In the genomic region with DNA sequence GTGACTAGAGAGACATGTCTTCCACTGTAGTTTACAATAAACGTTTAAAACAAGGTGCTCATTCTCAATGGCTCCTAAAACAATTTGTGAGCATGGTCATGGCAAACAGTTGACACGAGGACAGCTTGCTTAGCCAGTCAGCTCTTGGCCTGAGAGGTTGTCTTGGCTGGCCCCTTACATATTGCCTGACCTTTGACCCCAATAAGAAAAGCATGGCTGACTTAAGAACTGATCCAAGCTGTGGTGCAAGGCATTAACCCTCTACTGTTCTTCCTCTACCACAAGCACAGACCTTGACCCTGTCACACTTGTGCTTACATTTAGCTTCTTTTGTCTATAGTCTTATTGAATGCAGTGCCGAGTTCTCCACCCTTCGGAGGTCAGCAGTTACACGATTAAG, we compare ENCODE assay signal across 7 mouse cellular contexts. TPM values are rescaled to one million over a fixed set of nuclear protein-coding genes. Genes with fewer than 3 reads are reported as not detected.
DNase-seq lines count a peak whose midpoint lies in the region; ATAC-seq and TF ChIP-seq lines count a peak whose summit lies in the region.

No protein-coding gene starts in this region.

- H3K9ac ChIP-seq in lung, embryonic 14.5 days: no peak overlapping the region
- H3K9ac ChIP-seq in forebrain, embryonic 13.5 days: no peak overlapping the region
- no peak overlapping the region for H3K9ac ChIP-seq in intestine, postnatal 0 days (ENCODE audit: low read depth, low read length)
- H3K9ac ChIP-seq in stomach, embryonic 16.5 days (ENCODE audit: low read length): no peak overlapping the region

- H3K27me3 ChIP-seq in lung, embryonic 14.5 days (ENCODE audit: insufficient read depth, low read length): no peaks in the 10 kb centered on the region
- H3K27me3 ChIP-seq in forebrain, embryonic 13.5 days: no peaks in the 10 kb centered on the region
- no peaks in the 10 kb centered on the region for H3K27me3 ChIP-seq in intestine, postnatal 0 days (replicated peaks; ENCODE audit: control insufficient read depth, insufficient read depth, low read length)
- H3K27me3 ChIP-seq in stomach, embryonic 16.5 days (ENCODE audit: control insufficient read depth, insufficient read depth, low read length): no peaks in the 10 kb centered on the region

- H3K36me3 ChIP-seq in lung, embryonic 14.5 days (ENCODE audit: insufficient read depth): no peaks in the 10 kb centered on the region
- H3K36me3 ChIP-seq in forebrain, embryonic 13.5 days (ENCODE audit: poor library complexity, severe bottlenecking): peaks cover 9% of the 10 kb centered on the region
- H3K36me3 ChIP-seq in intestine, postnatal 0 days (ENCODE audit: control insufficient read depth, insufficient read depth): 0 out of 2 replicates have a peak, but pooled peaks cover 4% of the 10 kb centered on the region
- peaks cover under 1% of the 10 kb centered on the region; the same call in 1 of the 2 replicates for H3K36me3 ChIP-seq in stomach, embryonic 16.5 days (ENCODE audit: control insufficient read depth, insufficient read depth, low read length)

- H3K4me2 ChIP-seq in lung, embryonic 14.5 days: no peak overlapping the region
- no peak overlapping the region for H3K4me2 ChIP-seq in forebrain, embryonic 13.5 days
- no peak overlapping the region for H3K4me2 ChIP-seq in intestine, postnatal 0 days (replicated peaks; ENCODE audit: low read depth)
- no peak overlapping the region for H3K4me2 ChIP-seq in stomach, embryonic 16.5 days (ENCODE audit: low read depth, low read length)

- DNase-seq in lung, embryonic 14.5 days: no peak
- no peak for DNase-seq in lung, postnatal 14 days
- no peak for DNase-seq in Muller cell, postnatal 12 days (ENCODE audit: inconsistent ontology term)

- no peak overlapping the region for H3K4me3 ChIP-seq in lung, embryonic 14.5 days (ENCODE audit: low read depth, low read length)
- no peak overlapping the region for H3K4me3 ChIP-seq in forebrain, embryonic 13.5 days
- no peak overlapping the region for H3K4me3 ChIP-seq in intestine, postnatal 0 days (ENCODE audit: low read depth, low read length)
- no peak overlapping the region for H3K4me3 ChIP-seq in stomach, embryonic 16.5 days (replicated peaks; ENCODE audit: low read length)

- no peak for TF ChIP-seq CTCF in lung, embryonic 14.5 days (IDR thresholded peaks at IDR 0.05; ENCODE audit: low read depth)
- TF ChIP-seq CTCF in intestine, postnatal 0 days (IDR thresholded peaks at IDR 0.05; ENCODE audit: low read depth): no peak

- peaks cover 43% of the 10 kb centered on the region for H3K4me1 ChIP-seq in lung, embryonic 14.5 days (ENCODE audit: insufficient read depth)
- H3K4me1 ChIP-seq in forebrain, embryonic 13.5 days: peaks cover 49% of the 10 kb centered on the region
- peaks cover 14% of the 10 kb centered on the region for H3K4me1 ChIP-seq in intestine, postnatal 0 days (replicated peaks; ENCODE audit: control insufficient read depth, insufficient read depth, low read length)
- peaks cover 39% of the 10 kb centered on the region for H3K4me1 ChIP-seq in stomach, embryonic 16.5 days (ENCODE audit: control insufficient read depth, insufficient read depth, low read length)

- H3K9me3 ChIP-seq in lung, embryonic 14.5 days (ENCODE audit: low read depth, low read length): no peaks in the 10 kb centered on the region
- no peaks in the 10 kb centered on the region for H3K9me3 ChIP-seq in forebrain, embryonic 13.5 days (replicated peaks)
- no peaks in the 10 kb centered on the region for H3K9me3 ChIP-seq in intestine, postnatal 0 days (ENCODE audit: control insufficient read depth)
- H3K9me3 ChIP-seq in stomach, embryonic 16.5 days (replicated peaks; ENCODE audit: control insufficient read depth, low read length): no peaks in the 10 kb centered on the region

- peak overlapping the region; percentile 90 for H3K27ac ChIP-seq in lung, embryonic 14.5 days (ENCODE audit: low read depth)
- peak overlapping the region; percentile 95 for H3K27ac ChIP-seq in forebrain, embryonic 13.5 days
- H3K27ac ChIP-seq in intestine, postnatal 0 days (ENCODE audit: low read depth, low read length): 0 out of 2 replicates have a peak overlapping the region, but pooled peaks have one; percentile 30
- peak overlapping the region; percentile 94 for H3K27ac ChIP-seq in stomach, embryonic 16.5 days (ENCODE audit: low read length)

- WGBS in lung, embryonic 14.5 days: 40% methylated on average over 5 of the region's 5 CpGs
- WGBS in forebrain, embryonic 13.5 days: 69% methylated on average over 5 of the region's 5 CpGs
- WGBS in intestine, postnatal 0 days: 38% methylated on average over 5 of the region's 5 CpGs
- 33% methylated on average over 5 of the region's 5 CpGs for WGBS in stomach, embryonic 16.5 days

- ATAC-seq in lung, embryonic 14.5 days (ENCODE audit: insufficient read depth): no peak
- no peak for ATAC-seq in forebrain, embryonic 13.5 days
- ATAC-seq in intestine, postnatal 0 days: peak; percentile 60
- ATAC-seq in stomach, embryonic 16.5 days (ENCODE audit: insufficient read depth, low FRiP score): no peak
- ATAC-seq in monocyte, adult 5-6 weeks (replicated peaks; ENCODE audit: insufficient number of reproducible peaks, low FRiP score, low TSS enrichment, poor library complexity, severe bottlenecking): no peak

RNA-seq across cellular contexts. Expression of a gene that starts 48.0 kb away (rescaled TPM):
- 27.9 TPM in 2 replicates for polyA plus RNA-seq in lung, embryonic 14.5 days (2014; fragmentation: Nextera tagmentation; extraction: Ambion mirVana)
- 3.6 and 4.6 TPM in 2 replicates for polyA plus RNA-seq in forebrain, embryonic 13.5 days (2015; fragmentation: Nextera tagmentation; extraction: Ambion mirVana)
- polyA plus RNA-seq in intestine, postnatal 0 days (2015; fragmentation: Nextera tagmentation; extraction: Ambion mirVana): 25.3 and 27.8 TPM in 2 replicates
- 32.1 and 33.1 TPM in 2 replicates for polyA plus RNA-seq in stomach, embryonic 16.5 days (2015; fragmentation: Nextera tagmentation; extraction: Ambion mirVana)
- 12.2 to 14.9 TPM (median 13.4 TPM) in 3 replicates for total RNA-seq in monocyte, adult 5-6 weeks (2017)

Comparison
In these comparisons a context has a peak if more than half of its experiments do, and no peak if none do; other contexts are left out.
1. H3K27ac ChIP-seq: peak in every context shown above with its lines; median percentile 95 in forebrain, embryonic 13.5 days; 94 in stomach, embryonic 16.5 days; 90 in lung, embryonic 14.5 days; 30 in intestine, postnatal 0 days.